Mouse (Mus musculus): ENCODE data around the gene Sirpb1a. TPM values are rescaled to one million over a fixed set of nuclear protein-coding genes. Genes with fewer than 3 reads are reported as not detected.
"Not testable (repeated sequence)": the region's sequence is repeated elsewhere in the genome, so short reads cannot be mapped to it uniquely, and the experiment has no call there.

Sirpb1a gene
- not detected in 2 replicates for total RNA-seq (2014; rRNA removed)
- polyA plus RNA-seq (2015; fragmentation: Nextera tagmentation; extraction: Ambion mirVana) = not detected in 2 replicates

- 96% methylated on average over 1 of the region's 1 CpGs for WGBS
- not testable (repeated sequence) for H3K27me3 ChIP-seq (ENCODE audit: insufficient read depth, low read length)
These were observed at the start of gene Sirpb1a for GRCm38 (mm10) chr3:15426447-15426846. Sirpb1a (minus strand) TSS chr3:15426520.

GRCm38 (mm10) chr3:15474831-15475230 lies 48.5 kb upstream of the Sirpb1a start:
- not testable (repeated sequence) for ATAC-seq; DNase-seq; H3K4me2 ChIP-seq (ENCODE audit: low read depth); H3K9ac ChIP-seq; H3K27me3 ChIP-seq (ENCODE audit: insufficient read depth, low read length); H3K9me3 ChIP-seq (ENCODE audit: low read length); H3K36me3 ChIP-seq (ENCODE audit: insufficient read depth); H3K4me3 ChIP-seq (ENCODE audit: low read depth, low read length); H3K27ac ChIP-seq (ENCODE audit: low read depth, low read length); H3K4me1 ChIP-seq (ENCODE audit: insufficient read depth)
- 91% methylated on average over 1 of the region's 2 CpGs for WGBS

More at GRCm38 (mm10) chr3:15426447-15426846, at the start of gene Sirpb1a:
- H3K4me2 ChIP-seq (ENCODE audit: low read depth); H3K4me1 ChIP-seq (ENCODE audit: insufficient read depth); ATAC-seq; DNase-seq; H3K36me3 ChIP-seq (ENCODE audit: insufficient read depth); H3K9me3 ChIP-seq (ENCODE audit: low read length); H3K9ac ChIP-seq; H3K4me3 ChIP-seq (ENCODE audit: low read depth, low read length); H3K27ac ChIP-seq (ENCODE audit: low read depth, low read length): not testable (repeated sequence)

GRCm38 (mm10) chr3:15470158-15470557 lies 43.8 kb upstream of the Sirpb1a start:
- not testable (repeated sequence) for H3K4me1 ChIP-seq (ENCODE audit: insufficient read depth); H3K9me3 ChIP-seq (ENCODE audit: low read length); H3K4me2 ChIP-seq (ENCODE audit: low read depth); H3K36me3 ChIP-seq (ENCODE audit: insufficient read depth); ATAC-seq; DNase-seq; H3K4me3 ChIP-seq (ENCODE audit: low read depth, low read length); H3K27me3 ChIP-seq (ENCODE audit: insufficient read depth, low read length); H3K9ac ChIP-seq; H3K27ac ChIP-seq (ENCODE audit: low read depth, low read length)
- WGBS = 100% methylated on average over 1 of the region's 3 CpGs

GRCm38 (mm10) chr3:15443936-15444335 lies 17.6 kb upstream of the Sirpb1a start:
- not testable (repeated sequence) for H3K27ac ChIP-seq (ENCODE audit: low read depth, low read length); H3K27me3 ChIP-seq (ENCODE audit: insufficient read depth, low read length); H3K4me2 ChIP-seq (ENCODE audit: low read depth); H3K4me3 ChIP-seq (ENCODE audit: low read depth, low read length); DNase-seq; H3K9ac ChIP-seq; H3K4me1 ChIP-seq (ENCODE audit: insufficient read depth); H3K36me3 ChIP-seq (ENCODE audit: insufficient read depth); ATAC-seq; H3K9me3 ChIP-seq (ENCODE audit: low read length)
- 89% methylated on average over 1 of the region's 1 CpGs for WGBS

- H3K27ac ChIP-seq (ENCODE audit: low read depth, low read length); H3K4me1 ChIP-seq (ENCODE audit: insufficient read depth); H3K36me3 ChIP-seq (ENCODE audit: insufficient read depth); DNase-seq; ATAC-seq; H3K27me3 ChIP-seq (ENCODE audit: insufficient read depth, low read length); H3K9ac ChIP-seq; H3K4me2 ChIP-seq (ENCODE audit: low read depth); H3K4me3 ChIP-seq (ENCODE audit: low read depth, low read length); H3K9me3 ChIP-seq (ENCODE audit: low read length): not testable (repeated sequence)
- WGBS = 56% methylated on average over 1 of the region's 1 CpGs
These were observed 13.5 kb upstream of the Sirpb1a start for GRCm38 (mm10) chr3:15439844-15440243.

- DNase-seq = no peak
- no peak for TF ChIP-seq CTCF (IDR thresholded peaks at IDR 0.05; ENCODE audit: low read depth)
- 76% methylated on average over 1 of the region's 1 CpGs for WGBS
These were observed 1.6 kb upstream of the Sirpb1a start for GRCm38 (mm10) chr3:15427917-15428316.

GRCm38 (mm10) chr3:15355690-15356089 lies 70.6 kb downstream of the Sirpb1a start:
- not testable (repeated sequence) for H3K27me3 ChIP-seq (ENCODE audit: insufficient read depth, low read length); H3K27ac ChIP-seq (ENCODE audit: low read depth, low read length); H3K36me3 ChIP-seq (ENCODE audit: insufficient read depth); H3K4me3 ChIP-seq (ENCODE audit: low read depth, low read length); H3K4me1 ChIP-seq (ENCODE audit: insufficient read depth); H3K9me3 ChIP-seq (ENCODE audit: low read length); DNase-seq; H3K9ac ChIP-seq; H3K4me2 ChIP-seq (ENCODE audit: low read depth); ATAC-seq
- WGBS = 88% methylated on average over 3 of the region's 3 CpGs

More at GRCm38 (mm10) chr3:15427917-15428316, 1.6 kb upstream of the Sirpb1a start:
- H3K9ac ChIP-seq = no peak overlapping the region
- H3K4me2 ChIP-seq (ENCODE audit: low read depth) = no peak overlapping the region
- no peak overlapping the region for H3K4me3 ChIP-seq (ENCODE audit: low read depth, low read length)
- H3K27me3 ChIP-seq (ENCODE audit: insufficient read depth, low read length) = no peaks in the 10 kb centered on the region
- no peaks in the 10 kb centered on the region for H3K9me3 ChIP-seq (ENCODE audit: low read length)
- ATAC-seq = no peak
- no peak overlapping the region for H3K27ac ChIP-seq (ENCODE audit: low read depth, low read length)
- H3K4me1 ChIP-seq (ENCODE audit: insufficient read depth) = no peaks in the 10 kb centered on the region
- no peaks in the 10 kb centered on the region for H3K36me3 ChIP-seq (ENCODE audit: insufficient read depth)

GRCm38 (mm10) chr3:15350318-15350717 lies 76.0 kb downstream of the Sirpb1a start:
- not testable (repeated sequence) for H3K4me3 ChIP-seq (ENCODE audit: low read depth, low read length); DNase-seq; H3K27ac ChIP-seq (ENCODE audit: low read depth, low read length); H3K9ac ChIP-seq; H3K9me3 ChIP-seq (ENCODE audit: low read length); ATAC-seq; H3K36me3 ChIP-seq (ENCODE audit: insufficient read depth); H3K4me1 ChIP-seq (ENCODE audit: insufficient read depth); H3K27me3 ChIP-seq (ENCODE audit: insufficient read depth, low read length); H3K4me2 ChIP-seq (ENCODE audit: low read depth)
- WGBS = 94% methylated on average over 1 of the region's 2 CpGs

GRCm38 (mm10) chr3:15345606-15346005 lies 80.7 kb downstream of the Sirpb1a start:
- H3K4me1 ChIP-seq (ENCODE audit: insufficient read depth); H3K9ac ChIP-seq; H3K27me3 ChIP-seq (ENCODE audit: insufficient read depth, low read length); ATAC-seq; H3K4me2 ChIP-seq (ENCODE audit: low read depth); H3K27ac ChIP-seq (ENCODE audit: low read depth, low read length); DNase-seq; H3K9me3 ChIP-seq (ENCODE audit: low read length); H3K4me3 ChIP-seq (ENCODE audit: low read depth, low read length); H3K36me3 ChIP-seq (ENCODE audit: insufficient read depth): not testable (repeated sequence)
- 65% methylated on average over 3 of the region's 3 CpGs for WGBS
